Mouse (Mus musculus) ovary, postnatal 14 days (tissue): Measurements from ENCODE around the gene Skap1.
A peak's percentile ranks its signal among the peaks of the same experiment; 100 is the strongest.

ENCODE experiments used
- DNase-seq: peaks from one replicate; pipeline ENCODE4 v3.0.0; 2022; ENCODE audit warnings: low spot score

Skap1 gene

GRCm38 (mm10) chr11:96560229-96560628 lies 95.8 kb downstream of the Skap1 start:
- DNase-seq, result no peak

GRCm38 (mm10) chr11:96564088-96564487 lies 99.7 kb downstream of the Skap1 start:
- DNase-seq, result no peak

GRCm38 (mm10) chr11:96572515-96572914 lies 108.1 kb downstream of the Skap1 start:
- DNase-seq, result no peak

GRCm38 (mm10) chr11:96576491-96577427 lies 112.4 kb downstream of the Skap1 start:
- DNase-seq, result no peak

- no peak for DNase-seq
Observed at GRCm38 (mm10) chr11:96578551-96579283, 114.3 kb downstream of the Skap1 start.

GRCm38 (mm10) chr11:96581604-96582384 lies 117.4 kb downstream of the Skap1 start:
- DNase-seq, result peak; percentile 9

- no peak for DNase-seq
Observed at GRCm38 (mm10) chr11:96582595-96582994, 118.2 kb downstream of the Skap1 start.

GRCm38 (mm10) chr11:96589828-96590227 lies 125.4 kb downstream of the Skap1 start:
- no peak for DNase-seq

- DNase-seq, result no peak
Observed at GRCm38 (mm10) chr11:96595890-96596289, 131.5 kb downstream of the Skap1 start.

- DNase-seq, result no peak
Observed at GRCm38 (mm10) chr11:96596301-96596700, 131.9 kb downstream of the Skap1 start.

- no peak for DNase-seq
Observed at GRCm38 (mm10) chr11:96602806-96603205, 138.4 kb downstream of the Skap1 start.

- no peak for DNase-seq
Observed at GRCm38 (mm10) chr11:96604306-96604705, 139.9 kb downstream of the Skap1 start.

- DNase-seq, result no peak
Observed at GRCm38 (mm10) chr11:96604751-96605450, 140.5 kb downstream of the Skap1 start.

GRCm38 (mm10) chr11:96605516-96605915 lies 141.1 kb downstream of the Skap1 start:
- no peak for DNase-seq

- DNase-seq, result no peak
Observed at GRCm38 (mm10) chr11:96612596-96612995, 148.2 kb downstream of the Skap1 start.

GRCm38 (mm10) chr11:96616792-96617191 lies 152.4 kb downstream of the Skap1 start:
- DNase-seq, result no peak

GRCm38 (mm10) chr11:96618789-96619445 lies 154.5 kb downstream of the Skap1 start:
- no peak for DNase-seq

- no peak for DNase-seq
Observed at GRCm38 (mm10) chr11:96619576-96619975, 155.2 kb downstream of the Skap1 start.

- DNase-seq, result no peak
Observed at GRCm38 (mm10) chr11:96620006-96620405, 155.6 kb downstream of the Skap1 start.

- DNase-seq, result no peak
Observed at GRCm38 (mm10) chr11:96620660-96621059, 156.3 kb downstream of the Skap1 start.

- DNase-seq, result peak; percentile 66
Observed at GRCm38 (mm10) chr11:96621167-96621566, 156.8 kb downstream of the Skap1 start.
